Mouse (Mus musculus) ES-Bruce4 (cell line): ENCODE measurements around the gene Schip1.

Source experiments
- CTCF ChIP-seq: IDR thresholded peaks from one replicate; pipeline ENCODE4 v1.8.1; 2011; ENCODE audit warnings: low read depth, low read length
- EP300 ChIP-seq: IDR thresholded peaks from 2 replicates; pipeline ENCODE4 v1.6.1; 2011; ENCODE audit warnings: low read depth, low read length; ENCODE audit not compliant: insufficient read depth
- POLR2A ChIP-seq: IDR thresholded peaks from one replicate; pipeline ENCODE4 v1.8.1; 2011; ENCODE audit warnings: low read length; ENCODE audit not compliant: insufficient read depth

DNA sequence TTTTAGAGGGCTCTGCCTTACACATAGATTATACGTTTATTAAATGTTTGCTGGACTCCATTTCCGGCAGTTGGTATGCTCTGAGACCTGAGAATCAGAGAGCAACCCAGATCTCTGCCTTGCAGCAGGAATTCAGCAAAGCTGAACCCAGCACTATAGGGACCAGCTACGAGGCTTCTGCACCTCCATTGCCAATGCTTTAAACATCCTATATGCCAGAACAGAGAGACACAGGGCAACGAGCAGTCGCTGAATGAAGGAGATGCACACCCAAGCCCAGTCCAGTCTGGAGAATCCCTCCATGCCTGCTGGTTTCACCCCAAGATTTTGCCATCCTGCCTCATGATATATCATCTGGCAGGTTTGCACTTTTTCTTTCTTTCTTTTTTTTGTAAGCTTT lies 512.3 kb downstream of the Schip1 start:
- no peak for TF ChIP-seq CTCF
- no peak for TF ChIP-seq POLR2A
- no peak for TF ChIP-seq EP300
